Mouse (Mus musculus) spleen, adult 2 months (tissue): ENCODE measurements at regions not wholly inside any gene's neighbourhood (a gene's known extent, or its start where the extent isn't known, plus 50 kb on each side); places are given as distances from the start of the nearest gene placed in this dataset.

Experiments
- DNase-seq, 2 experiments: peaks; one replicate each; pipeline versions ENCODE4 v3.0.0 to v3.0.0-alpha.2; 2012 to 2021; ENCODE audit warnings: low spot score in 2 of 2, low read depth in 1 of 2
- H3K27ac ChIP-seq: fragments of 200-500 bp; 2 replicates; pipeline ENCODE4 v1.5.1; 2012; ENCODE audit warnings: low read length, inconsistent platforms; ENCODE audit not compliant: insufficient read depth
- H3K27me3 ChIP-seq: fragments of 200-500 bp; 2 replicates; pipeline ENCODE4 v1.6.1; 2012; ENCODE audit warnings: mild to moderate bottlenecking, moderate library complexity, low read length, inconsistent platforms; ENCODE audit not compliant: control insufficient read depth, insufficient read depth
- H3K36me3 ChIP-seq: fragments of 200-500 bp; 2 replicates; pipeline ENCODE4 v1.6.1; 2012; ENCODE audit warnings: mild to moderate bottlenecking, low read length, inconsistent platforms; ENCODE audit not compliant: control insufficient read depth, insufficient read depth
- H3K4me1 ChIP-seq: fragments of 200-500 bp; 2 replicates; pipeline ENCODE4 v1.6.1; 2011; ENCODE audit warnings: inconsistent platforms; ENCODE audit not compliant: control insufficient read depth, insufficient read depth, insufficient read length
- H3K4me3 ChIP-seq: fragments of 200-500 bp; 2 replicates; pipeline ENCODE4 v1.5.1; 2011; ENCODE audit warnings: mild to moderate bottlenecking, inconsistent platforms; ENCODE audit not compliant: insufficient read depth, insufficient read length; ENCODE audit errors: extremely low read depth
- CTCF ChIP-seq: fragments of 200-500 bp; IDR thresholded peaks from 2 replicates; pipeline ENCODE4 v1.5.1; 2011; ENCODE audit warnings: mild to moderate bottlenecking, inconsistent platforms; ENCODE audit not compliant: insufficient read depth, insufficient read length, insufficient replicate concordance; ENCODE audit errors: extremely low read depth
- POLR2A ChIP-seq: fragments of 200-500 bp; IDR thresholded peaks from 2 replicates; pipeline ENCODE4 v1.6.1; 2011; ENCODE audit warnings: low read depth, low read length, inconsistent platforms
- WGBS: fragments of 180-500 bp; shearing (Covaris S2); methylation state at CpG from one replicate; pipeline ENCODE4 v1.1.7; 2018; 5-methylcytosine and 5-hydroxymethylcytosine counted together

DNA sequence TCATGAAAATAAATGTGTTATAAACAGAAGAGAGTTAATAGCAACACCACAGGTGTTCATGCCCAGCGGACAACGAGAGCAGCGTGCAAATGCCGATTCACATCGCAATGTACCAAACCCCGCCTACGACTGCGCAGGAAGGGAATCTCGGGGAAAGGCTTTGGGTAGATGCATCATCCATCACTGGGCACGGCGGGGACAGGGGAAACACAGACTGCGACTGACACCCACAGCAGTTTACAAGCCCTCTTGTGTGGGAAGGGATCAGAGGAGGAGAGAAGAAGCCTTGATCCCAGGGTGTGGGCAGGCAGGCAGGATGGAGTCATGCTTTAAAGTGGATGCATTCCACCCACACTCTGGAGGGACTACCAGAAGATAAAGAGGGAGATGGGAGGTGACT, 157.0 kb upstream of the Sfswap start:
- Histone ChIP-seq H3K4me1 (no peaks in the 10 kb centered on the region), H3K36me3 (no peaks in the 10 kb centered on the region), H3K4me3 (no peak overlapping the region), H3K27ac (no peak overlapping the region), H3K27me3 (no peaks in the 10 kb centered on the region)
- WGBS, result 83% methylated on average over 12 of the region's 12 CpGs
- no peak for TF ChIP-seq CTCF
- no peak for TF ChIP-seq POLR2A
- DNase-seq, result no peak

DNA sequence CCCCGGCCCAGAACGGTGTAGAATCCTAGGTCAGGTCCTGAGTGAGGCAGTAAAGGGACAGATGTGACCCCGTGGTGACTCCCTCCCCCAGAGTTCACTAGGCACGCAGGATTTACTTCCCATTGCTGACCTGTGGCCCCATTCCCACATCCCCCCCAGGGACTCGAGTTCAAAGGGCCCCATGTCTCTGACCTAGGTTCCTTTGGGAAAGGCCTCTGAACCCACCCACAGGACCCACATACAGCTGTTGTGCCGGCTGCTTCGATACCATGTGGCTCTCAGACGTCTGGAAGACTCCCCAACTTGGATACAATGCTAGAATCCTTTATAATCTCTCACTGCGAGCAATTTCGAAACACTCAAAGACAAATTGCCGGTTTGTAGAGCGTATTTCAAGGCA, 151.0 kb upstream of the Sfswap start:
- Histone ChIP-seq H3K4me1 (no peaks in the 10 kb centered on the region), H3K36me3 (no peaks in the 10 kb centered on the region), H3K27me3 (no peaks in the 10 kb centered on the region), H3K4me3 (no peak overlapping the region), H3K27ac (no peak overlapping the region)
- 76% methylated on average over 12 of the region's 12 CpGs for WGBS
- DNase-seq, result no peak
- TF ChIP-seq CTCF, result no peak
- no peak for TF ChIP-seq POLR2A

DNA sequence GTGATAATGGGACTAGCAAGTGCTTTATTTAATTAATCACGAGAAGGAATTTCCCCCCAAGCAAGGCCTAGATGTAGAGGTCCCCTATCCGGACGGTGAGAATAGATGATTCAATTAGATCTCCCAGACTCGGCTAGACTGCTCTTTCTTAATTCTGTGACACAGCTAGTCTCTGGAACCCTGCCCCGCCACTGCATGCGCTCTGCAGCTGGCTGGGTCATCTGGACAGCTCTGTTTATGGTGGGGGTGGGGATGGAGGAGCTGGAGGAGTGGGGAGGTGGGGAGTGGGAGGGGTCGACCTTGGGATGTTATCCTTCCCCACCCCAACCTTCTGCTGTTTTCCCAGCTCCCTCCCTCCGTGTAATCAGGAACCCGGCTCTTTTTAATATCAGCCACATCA, 147.5 kb upstream of the Sfswap start:
- DNase-seq, result no peak
- Histone ChIP-seq H3K4me3 (no peak overlapping the region), H3K27ac (no peak overlapping the region), H3K27me3 (no peaks in the 10 kb centered on the region), H3K4me1 (no peaks in the 10 kb centered on the region), H3K36me3 (no peaks in the 10 kb centered on the region)
- 68% methylated on average over 9 of the region's 9 CpGs for WGBS
- TF ChIP-seq CTCF, result no peak

DNA sequence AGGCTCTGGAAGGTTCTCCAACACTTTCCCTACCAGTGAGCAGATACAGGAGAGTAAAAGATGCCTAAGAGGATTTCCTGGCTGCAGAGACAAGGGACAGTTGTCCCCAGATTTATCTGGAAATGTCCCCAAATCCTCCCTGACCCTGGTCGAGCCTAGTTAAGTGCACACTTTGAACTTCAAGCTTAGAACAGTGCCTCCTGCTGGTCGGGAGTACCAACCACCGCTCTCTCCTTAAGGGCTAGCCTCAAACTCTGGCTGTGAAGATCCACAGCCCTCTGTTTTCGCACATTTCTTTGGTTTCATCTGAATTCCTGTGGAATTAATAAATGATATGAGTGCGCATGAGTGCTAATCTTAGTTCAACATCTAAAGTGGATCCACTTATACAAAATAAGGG, 146.1 kb upstream of the Sfswap start:
- Histone ChIP-seq H3K4me1 (no peaks in the 10 kb centered on the region), H3K27me3 (no peaks in the 10 kb centered on the region), H3K4me3 (no peak overlapping the region), H3K36me3 (no peaks in the 10 kb centered on the region), H3K27ac (no peak overlapping the region)
- no peak for TF ChIP-seq CTCF
- no peak for TF ChIP-seq POLR2A
- no peak for DNase-seq
- 75% methylated on average over 5 of the region's 5 CpGs for WGBS

DNA sequence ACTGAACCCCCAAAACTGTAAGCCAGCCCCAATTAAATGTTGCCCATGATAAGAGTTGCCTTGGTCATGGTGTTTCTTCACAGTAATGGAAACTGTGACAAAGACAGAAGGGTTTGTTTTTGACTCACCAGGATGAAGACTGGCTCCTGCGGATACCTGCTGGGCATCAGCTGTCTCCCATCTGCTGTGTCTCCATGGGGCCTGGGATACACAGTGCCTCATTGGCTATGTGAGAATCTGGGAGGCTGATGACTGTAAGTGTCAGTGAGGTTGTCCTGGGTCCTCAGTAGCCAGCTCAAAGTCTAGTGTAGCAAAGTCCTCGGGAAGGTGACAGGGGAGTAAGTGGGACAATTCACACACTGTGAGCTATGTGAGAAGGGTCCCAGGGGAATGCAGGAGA, 139.5 kb upstream of the Sfswap start:
- DNase-seq, result no peak
- TF ChIP-seq POLR2A (no peak), CTCF (no peak)
- Histone ChIP-seq H3K27me3 (no peaks in the 10 kb centered on the region), H3K36me3 (no peaks in the 10 kb centered on the region), H3K27ac (no peak overlapping the region), H3K4me1 (no peaks in the 10 kb centered on the region), H3K4me3 (no peak overlapping the region)
- 88% methylated on average over 2 of the region's 2 CpGs for WGBS

DNA sequence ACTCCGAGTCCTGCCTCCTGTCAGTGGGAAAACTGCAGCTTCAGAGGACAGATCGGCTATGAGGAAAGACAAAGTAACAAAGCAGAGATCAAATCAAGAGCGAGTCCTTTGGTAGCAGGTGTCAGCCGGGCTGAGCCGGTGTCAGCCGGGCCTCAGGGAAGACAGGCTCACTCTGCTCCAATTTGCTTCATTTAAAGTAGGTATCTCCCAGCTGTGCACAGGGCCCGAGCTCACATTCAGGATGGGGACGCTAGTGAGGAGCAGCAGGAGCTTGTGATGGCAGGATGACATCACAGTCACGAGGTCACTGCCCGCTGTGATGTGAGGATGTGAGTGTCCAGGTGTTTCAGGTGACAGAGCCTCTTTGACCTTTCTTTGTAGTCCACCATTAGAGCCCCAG, 137.8 kb upstream of the Sfswap start:
- WGBS, result 82% methylated on average over 10 of the region's 10 CpGs
- H3K27ac ChIP-seq, result no peak overlapping the region
- no peak for DNase-seq
- no peak overlapping the region for H3K4me3 ChIP-seq
- H3K27me3 ChIP-seq, result no peaks in the 10 kb centered on the region
- H3K36me3 ChIP-seq, result no peaks in the 10 kb centered on the region
- TF ChIP-seq CTCF (no peak), POLR2A (no peak)
- H3K4me1 ChIP-seq, result no peaks in the 10 kb centered on the region

DNA sequence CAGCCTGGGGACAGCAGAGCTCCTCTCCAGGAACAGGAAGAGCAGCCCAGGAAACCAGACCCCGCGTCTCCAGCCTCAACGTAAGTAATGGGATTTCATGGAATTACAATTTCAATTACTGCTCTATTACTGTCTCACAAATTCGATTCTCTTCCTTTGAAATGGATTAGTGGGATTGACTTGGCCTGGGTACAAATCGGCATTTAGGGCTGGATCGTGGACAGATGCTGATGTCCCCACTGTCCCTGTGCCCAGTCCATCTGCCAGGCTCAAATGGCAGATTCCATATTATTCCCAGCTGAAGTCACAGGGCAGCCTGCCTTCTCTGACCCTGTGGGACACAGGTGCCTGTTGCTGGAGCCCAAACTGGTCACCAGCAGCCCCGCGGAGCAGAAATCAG, 136.0 kb upstream of the Sfswap start:
- H3K4me3 ChIP-seq, result no peak overlapping the region
- H3K36me3 ChIP-seq, result no peaks in the 10 kb centered on the region
- WGBS, result 74% methylated on average over 8 of the region's 8 CpGs
- no peaks in the 10 kb centered on the region for H3K4me1 ChIP-seq
- H3K27me3 ChIP-seq, result no peaks in the 10 kb centered on the region
- no peak for DNase-seq
- no peak overlapping the region for H3K27ac ChIP-seq
- no peak for TF ChIP-seq CTCF
- no peak for TF ChIP-seq POLR2A

DNA sequence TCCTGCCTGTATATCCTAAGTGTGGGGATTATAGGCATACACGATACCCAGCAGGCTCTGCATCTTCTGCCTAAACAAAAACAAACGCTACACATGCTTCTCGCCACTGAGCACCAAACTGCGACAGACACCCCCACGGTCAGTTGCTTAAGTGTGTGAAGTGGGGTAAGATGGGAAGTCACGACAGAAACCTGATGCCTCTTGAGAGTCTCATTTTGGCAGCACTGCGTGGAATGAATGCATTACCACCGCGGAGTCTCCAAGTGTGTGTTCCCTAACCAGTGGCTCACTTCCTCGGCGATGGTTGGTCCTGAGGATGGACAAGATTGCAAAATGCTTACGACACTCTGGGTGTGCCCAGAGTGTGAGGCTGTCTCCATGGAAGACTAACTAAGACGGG, 133.8 kb upstream of the Sfswap start:
- WGBS, result 83% methylated on average over 13 of the region's 13 CpGs
- Histone ChIP-seq H3K27me3 (no peaks in the 10 kb centered on the region), H3K4me3 (no peak overlapping the region), H3K36me3 (no peaks in the 10 kb centered on the region), H3K27ac (no peak overlapping the region), H3K4me1 (no peaks in the 10 kb centered on the region)
- no peak for TF ChIP-seq POLR2A
- no peak for TF ChIP-seq CTCF
- DNase-seq, result no peak
